Mouse (Mus musculus) neural tube, embryonic 14.5 days (tissue): ENCODE measurements at regions not wholly inside any gene's neighbourhood (a gene's known extent, or its start where the extent isn't known, plus 50 kb on each side); places are given as distances from the start of the nearest gene placed in this dataset.
"Not testable (repeated sequence)": the region's sequence is repeated elsewhere in the genome, so short reads cannot be mapped to it uniquely, and the experiment has no call there.

Experiments used
- ATAC-seq: fragments of 200-750 bp; cut with Nextera tagmentation; 2 replicates; pipeline ENCODE4 v1.8.0; 2017; ENCODE audit warnings: low read depth, mild to moderate bottlenecking, moderate TSS enrichment, moderate library complexity
- H3K27ac ChIP-seq: fragments of 300-500 bp; sonication (generic); 2 replicates; pipeline ENCODE4 v1.5.1; 2014; ENCODE audit warnings: low read depth, mild to moderate bottlenecking, control low read depth, low read length, moderate library complexity, mixed read lengths
- H3K27me3 ChIP-seq: fragments of 300-500 bp; sonication (generic); 2 replicates; pipeline ENCODE4 v1.6.1; 2014; ENCODE audit warnings: low read length; ENCODE audit not compliant: control insufficient read depth, insufficient read depth
- H3K36me3 ChIP-seq: fragments of 300-500 bp; sonication (generic); 2 replicates; pipeline ENCODE4 v1.6.1; 2014; ENCODE audit warnings: low read length, mixed read lengths; ENCODE audit not compliant: control insufficient read depth, insufficient read depth
- H3K4me1 ChIP-seq: fragments of 300-500 bp; sonication (generic); 2 replicates; pipeline ENCODE4 v1.6.1; 2014; ENCODE audit warnings: low read length; ENCODE audit not compliant: control insufficient read depth, insufficient read depth
- H3K4me2 ChIP-seq: fragments of 300-500 bp; sonication (generic); 2 replicates; pipeline ENCODE4 v1.6.1; 2014; ENCODE audit warnings: mild to moderate bottlenecking, low read depth, low read length, control low read depth
- H3K4me3 ChIP-seq: fragments of 300-500 bp; sonication (generic); 2 replicates; pipeline ENCODE4 v1.5.1; 2014; ENCODE audit warnings: low read depth, low read length, control low read depth, mixed read lengths
- H3K9ac ChIP-seq: fragments of 300-500 bp; sonication (generic); replicated peaks from 2 replicates; pipeline ENCODE4 v1.6.1; 2014; ENCODE audit warnings: low read depth, mild to moderate bottlenecking, control low read depth, low read length, mixed read lengths
- H3K9me3 ChIP-seq: fragments of 300-500 bp; sonication (generic); 2 replicates; pipeline ENCODE4 v1.6.1; 2016; ENCODE audit warnings: low read length; ENCODE audit not compliant: control insufficient read depth
- WGBS: fragments of 180-500 bp; shearing (Covaris S2); extraction: QIAGEN DNeasy Blood & Tissue Kit; methylation state at CpG from one replicate; pipeline ENCODE4 v1.1.7; 2014; 5-methylcytosine and 5-hydroxymethylcytosine counted together

- no peak for ATAC-seq
- no peak overlapping the region for H3K4me2 ChIP-seq
- no peak overlapping the region for H3K27ac ChIP-seq
- no peak overlapping the region for H3K9ac ChIP-seq
- 76% methylated on average over 3 of the region's 3 CpGs for WGBS
- H3K27me3 ChIP-seq: no peaks in the 10 kb centered on the region
- no peaks in the 10 kb centered on the region for H3K4me1 ChIP-seq
- no peaks in the 10 kb centered on the region for H3K36me3 ChIP-seq
- no peaks in the 10 kb centered on the region for H3K9me3 ChIP-seq
- H3K4me3 ChIP-seq: no peak overlapping the region
Observed at GRCm38 (mm10) chr1:124409781-124410180, 364.4 kb upstream of the Dpp10 start.

DNA sequence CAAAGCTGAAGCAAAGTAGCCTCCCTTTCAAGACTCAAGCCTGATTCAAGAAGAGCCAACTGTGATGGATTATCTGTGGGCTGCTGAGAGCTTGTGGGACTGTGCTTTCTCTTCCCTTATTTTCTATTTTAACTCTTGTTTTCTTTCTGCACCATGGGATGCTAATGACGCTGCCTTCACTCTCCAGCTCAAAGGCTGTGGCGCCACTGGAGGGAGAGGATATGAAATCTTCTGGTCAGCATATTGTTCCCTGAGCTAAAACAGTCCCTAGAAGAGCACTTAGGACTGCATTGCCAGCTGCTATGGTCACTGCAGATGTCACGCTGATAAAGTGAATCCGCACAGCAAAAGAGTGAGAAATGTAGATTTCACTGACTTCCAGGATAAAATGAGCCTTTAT is 324.2 kb upstream of the Dpp10 start:
- Histone ChIP-seq H3K9ac (no peak overlapping the region), H3K27ac (no peak overlapping the region), H3K4me3 (no peak overlapping the region), H3K4me1 (no peaks in the 10 kb centered on the region), H3K9me3 (no peaks in the 10 kb centered on the region), H3K36me3 (no peaks in the 10 kb centered on the region), H3K27me3 (no peaks in the 10 kb centered on the region), H3K4me2 (no peak overlapping the region)
- no peak for ATAC-seq
- WGBS: 27% methylated on average over 4 of the region's 4 CpGs

DNA sequence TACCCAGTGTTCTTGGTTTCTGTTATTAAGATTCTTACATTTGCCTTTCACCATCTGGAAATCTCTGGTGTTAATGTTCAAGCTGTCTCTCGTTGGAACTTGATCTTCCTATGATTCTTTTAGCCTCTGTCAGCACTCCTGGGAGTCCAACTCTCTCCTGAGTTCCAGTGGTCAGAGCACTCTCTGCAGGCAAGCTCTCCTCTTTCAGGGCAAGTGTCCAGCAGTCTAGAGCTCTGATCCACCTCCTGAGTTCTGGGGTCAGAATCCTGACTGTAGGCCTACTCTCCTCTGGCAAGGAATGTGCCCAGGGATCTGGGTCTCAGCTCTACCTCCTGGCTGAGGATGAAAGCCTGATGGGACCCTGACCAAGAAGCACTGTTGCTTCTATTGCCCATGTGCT is 303.1 kb upstream of the Dpp10 start:
- not testable (repeated sequence) for H3K27me3 ChIP-seq, H3K36me3 ChIP-seq, H3K4me1 ChIP-seq, H3K4me3 ChIP-seq, H3K9ac ChIP-seq, H3K9me3 ChIP-seq, ATAC-seq, H3K27ac ChIP-seq, H3K4me2 ChIP-seq
- 84% methylated on average over 1 of the region's 1 CpGs for WGBS

DNA sequence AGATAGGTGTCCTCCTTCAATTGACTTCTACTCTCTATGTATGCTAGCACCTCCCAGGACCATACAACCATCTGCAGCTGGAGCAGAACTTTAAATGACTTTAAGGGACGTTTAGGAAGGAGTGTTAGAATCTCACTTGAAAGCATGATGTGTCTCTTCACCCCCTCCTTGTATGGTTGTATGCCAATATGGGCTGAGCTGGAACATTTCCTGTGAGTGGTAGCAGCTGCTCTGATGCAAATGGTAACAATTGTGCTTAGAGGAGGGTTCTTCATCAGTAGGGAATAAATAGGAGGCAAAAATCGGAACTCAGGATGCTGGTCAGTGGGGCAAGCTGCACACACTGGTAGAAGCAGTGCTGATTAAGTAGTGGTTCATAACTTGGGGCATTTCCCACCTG is 294.1 kb upstream of the Dpp10 start:
- Histone ChIP-seq H3K27ac (no peak overlapping the region), H3K27me3 (no peaks in the 10 kb centered on the region), H3K9ac (no peak overlapping the region), H3K9me3 (no peaks in the 10 kb centered on the region), H3K4me2 (no peak overlapping the region), H3K4me1 (no peaks in the 10 kb centered on the region), H3K36me3 (no peaks in the 10 kb centered on the region), H3K4me3 (no peak overlapping the region)
- ATAC-seq: no peak
- WGBS: 76% methylated on average over 2 of the region's 2 CpGs

DNA sequence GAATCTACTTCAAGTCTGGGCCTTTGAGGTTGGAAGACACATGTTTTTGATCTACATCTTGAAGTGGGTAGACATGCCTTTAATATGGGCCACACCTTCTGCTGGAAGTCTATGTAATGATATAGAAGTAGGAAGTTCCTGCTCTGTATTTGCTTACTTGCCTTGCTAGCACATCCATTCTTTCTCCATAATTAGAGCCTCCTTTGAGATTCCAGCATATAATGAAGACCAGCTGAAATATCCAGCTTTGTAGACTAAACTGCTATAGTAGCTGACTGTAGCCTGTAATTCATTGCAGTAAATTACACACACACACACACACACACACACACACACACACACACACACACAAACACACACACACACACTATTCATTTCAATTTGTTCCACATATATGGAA is 293.3 kb upstream of the Dpp10 start:
- no peak overlapping the region for H3K4me2 ChIP-seq
- H3K27ac ChIP-seq: no peak overlapping the region
- no peaks in the 10 kb centered on the region for H3K36me3 ChIP-seq
- no peak for ATAC-seq
- no peak overlapping the region for H3K9ac ChIP-seq
- H3K9me3 ChIP-seq: no peaks in the 10 kb centered on the region
- H3K4me1 ChIP-seq: no peaks in the 10 kb centered on the region
- H3K4me3 ChIP-seq: no peak overlapping the region
- H3K27me3 ChIP-seq: no peaks in the 10 kb centered on the region

- no peak overlapping the region for H3K4me2 ChIP-seq
- H3K9me3 ChIP-seq: no peaks in the 10 kb centered on the region
- peak; percentile 92; the same call in 1 of the 2 replicates for ATAC-seq
- no peaks in the 10 kb centered on the region for H3K4me1 ChIP-seq
- no peak overlapping the region for H3K4me3 ChIP-seq
- H3K27ac ChIP-seq: no peak overlapping the region
- H3K9ac ChIP-seq: no peak overlapping the region
- WGBS: 65% methylated on average over 3 of the region's 3 CpGs
- H3K27me3 ChIP-seq: no peaks in the 10 kb centered on the region
- H3K36me3 ChIP-seq: no peaks in the 10 kb centered on the region
Observed at GRCm38 (mm10) chr1:124332294-124332693, 286.9 kb upstream of the Dpp10 start.
